Mouse (Mus musculus): ENCODE data around the gene Cldn34c4.

The Cldn34c4 gene

GRCm38 (mm10) chrX:127736454-127736853 is at the start of gene Cldn34c4:
TSS of gene Cldn34c4 (minus strand) at chrX:127736554.
- no peak for DNase-seq

GRCm38 (mm10) chrX:127747062-127747461 is 10.7 kb upstream of the Cldn34c4 start:
- DNase-seq, result no peak

Data from cerebellum, adult 9-10 months (tissue).